Comparison of ENCODE assay signal across 22 mouse cellular contexts in genomic region chr16:23130303-23130702, GRCm38 (mm10). TPM values are rescaled to one million over a fixed set of nuclear protein-coding genes. Genes with fewer than 3 reads are reported as not detected.
"Had no signal": no experiment of that assay in that cellular context is flagged by ENCODE, and none has a peak within 500 bp of the region (broad histone marks: within the 10 kb centered on the region; RNA-seq: fewer than 3 reads in every experiment).

No protein-coding gene starts in this region.

- H3K4me2 ChIP-seq: lung, embryonic 15.5 days; midbrain, embryonic 12.5 days; neural tube, embryonic 12.5 days; stomach, embryonic 15.5 days had no signal

- H3K9me3 ChIP-seq: lung, embryonic 15.5 days; megakaryocyte, embryonic 14.5 days; midbrain, embryonic 12.5 days; neural tube, embryonic 12.5 days; stomach, embryonic 15.5 days had no signal

- H3K27ac ChIP-seq: lung, embryonic 15.5 days; macrophage; midbrain, embryonic 12.5 days; neural tube, embryonic 12.5 days; stomach, embryonic 15.5 days; stomach, postnatal 0 days had no signal

- H3K27me3 ChIP-seq: lung, embryonic 15.5 days; megakaryocyte, embryonic 14.5 days; midbrain, embryonic 12.5 days; neural tube, embryonic 12.5 days; stomach, embryonic 15.5 days had no signal

- DNase-seq: lung, adult 2 months; lung, postnatal 14 days; lung, postnatal 36 days; midbrain, embryonic 14.5 days; right cerebral cortex, postnatal 14 days; thymus, adult 2 months; thymus, postnatal 25 days; thymus, postnatal 4 days had no signal

- H3K36me3 ChIP-seq: lung, embryonic 15.5 days; midbrain, embryonic 12.5 days; neural tube, embryonic 12.5 days; stomach, embryonic 15.5 days had no signal

- H3K4me3 ChIP-seq: lung, embryonic 15.5 days; megakaryocyte, embryonic 14.5 days; midbrain, embryonic 12.5 days; neural tube, embryonic 12.5 days; stomach, embryonic 15.5 days had no signal

- ATAC-seq: lung, postnatal 0 days; midbrain, embryonic 16.5 days had no signal

- H3K9ac ChIP-seq: lung, embryonic 15.5 days; midbrain, embryonic 12.5 days; neural tube, embryonic 12.5 days; stomach, embryonic 15.5 days had no signal

RNA-seq across cellular contexts. Expression of gene Adipoq, which starts 16.0 kb away (rescaled TPM):
- total RNA-seq: megakaryocyte progenitor cell, adult 5-6 weeks; monocyte, adult 5-6 weeks; neutrophil, adult 5-6 weeks had no signal
- polyA plus RNA-seq: liver, embryonic 16.5 days; lung, postnatal 0 days; macrophage; midbrain, embryonic 12.5 days; midbrain, embryonic 14.5 days; midbrain, embryonic 16.5 days; neural tube, embryonic 12.5 days; neural tube, embryonic 14.5 days; stomach, embryonic 15.5 days; stomach, postnatal 0 days had no signal
